Mouse (Mus musculus) midbrain, postnatal 0 days (tissue): Measurements from ENCODE around the gene Trmt1. TPM values are rescaled to one million over a fixed set of nuclear protein-coding genes. Genes with fewer than 3 reads are reported as not detected.

Source experiments
- ATAC-seq: fragments of 200-750 bp; cut with Nextera tagmentation; 2 replicates; pipeline ENCODE4 v1.8.0; 2017; ENCODE audit warnings: moderate number of reproducible peaks, mild to moderate bottlenecking, moderate TSS enrichment, moderate library complexity; ENCODE audit not compliant: low FRiP score
- DNase-seq: peaks from one replicate; pipeline ENCODE4 v3.0.0-alpha.2; 2015; ENCODE audit warnings: low spot score
- H3K27ac ChIP-seq: fragments of 300-500 bp; sonication (generic); 2 replicates; pipeline ENCODE4 v1.5.1; 2014; ENCODE audit warnings: low read depth, mild to moderate bottlenecking, low read length, mixed read lengths
- H3K27me3 ChIP-seq: fragments of 300-500 bp; sonication (generic); 2 replicates; pipeline ENCODE4 v1.6.1; 2014; ENCODE audit warnings: low read length, control low read depth, mixed read lengths; ENCODE audit not compliant: insufficient read depth
- H3K36me3 ChIP-seq: fragments of 300-500 bp; sonication (generic); 2 replicates; pipeline ENCODE4 v1.6.1; 2014; ENCODE audit warnings: low read length, control low read depth, mixed read lengths; ENCODE audit not compliant: insufficient read depth
- H3K4me1 ChIP-seq: fragments of 300-500 bp; sonication (generic); 2 replicates; pipeline ENCODE4 v1.6.1; 2014; ENCODE audit warnings: mild to moderate bottlenecking, control low read depth, antibody characterized with exemption, low read length, mixed read lengths; ENCODE audit not compliant: insufficient read depth
- H3K4me2 ChIP-seq: fragments of 300-500 bp; sonication (generic); 2 replicates; pipeline ENCODE4 v1.6.1; 2014; ENCODE audit warnings: low read depth, mild to moderate bottlenecking, low read length, mixed read lengths; ENCODE audit not compliant: poor library complexity, severe bottlenecking
- H3K4me3 ChIP-seq: fragments of 300-500 bp; sonication (generic); 2 replicates; pipeline ENCODE4 v1.5.1; 2014; ENCODE audit warnings: low read depth, mild to moderate bottlenecking, low read length, moderate library complexity
- H3K9ac ChIP-seq: fragments of 300-500 bp; sonication (generic); replicated peaks from 2 replicates; pipeline ENCODE4 v1.6.1; 2014; ENCODE audit warnings: mild to moderate bottlenecking, low read length, moderate library complexity, mixed read lengths; ENCODE audit not compliant: poor library complexity, severe bottlenecking
- H3K9me3 ChIP-seq: fragments of 300-500 bp; sonication (generic); 2 replicates; pipeline ENCODE4 v1.6.1; 2016; ENCODE audit warnings: low read length, control low read depth
- CTCF ChIP-seq: IDR thresholded peaks from 2 replicates; pipeline ENCODE4 v1.5.1; 2016; ENCODE audit warnings: antibody characterized with exemption, mild to moderate bottlenecking
- WGBS: fragments of 180-500 bp; shearing (Covaris S2); extraction: QIAGEN DNeasy Blood & Tissue Kit; methylation state at CpG from one replicate; pipeline ENCODE4 v1.1.7; 2014; 5-methylcytosine and 5-hydroxymethylcytosine counted together
- polyA plus RNA-seq: library from polyadenylated mRNA; unstranded; fragments of >200 nt; fragmentation: Nextera tagmentation; extraction: Ambion mirVana; gene quantifications from 2 replicates; pipeline ENCODE4 v1.2.1, GENCODE M21; 2015
- total RNA-seq: library from RNA; depleted of rRNA; stranded (reverse); fragments of >200 nt; gene quantifications from 2 replicates; pipeline ENCODE4 v1.2.3, GENCODE M21; 2014

Gene Trmt1
- total and polyA plus RNA-seq, 2 experiments from 2014 or later, result 74.2 to 99.5 TPM

GRCm38 (mm10) chr8:84693332-84693731 is 7.2 kb downstream of the Trmt1 start:
- H3K27me3 ChIP-seq, result no peaks in the 10 kb centered on the region
- H3K4me2 ChIP-seq, result no peak overlapping the region
- no peak overlapping the region for H3K9ac ChIP-seq
- 73% methylated on average over 4 of the region's 4 CpGs for WGBS
- H3K4me3 ChIP-seq, result no peak overlapping the region
- TF ChIP-seq CTCF, result no peak
- H3K9me3 ChIP-seq, result no peaks in the 10 kb centered on the region
- no peak for ATAC-seq
- H3K27ac ChIP-seq, result no peak overlapping the region
- peaks cover 11% of the 10 kb centered on the region; the same call in 1 of the 2 replicates for H3K4me1 ChIP-seq
- H3K36me3 ChIP-seq, result peaks cover 27% of the 10 kb centered on the region
- DNase-seq, result no peak

DNA sequence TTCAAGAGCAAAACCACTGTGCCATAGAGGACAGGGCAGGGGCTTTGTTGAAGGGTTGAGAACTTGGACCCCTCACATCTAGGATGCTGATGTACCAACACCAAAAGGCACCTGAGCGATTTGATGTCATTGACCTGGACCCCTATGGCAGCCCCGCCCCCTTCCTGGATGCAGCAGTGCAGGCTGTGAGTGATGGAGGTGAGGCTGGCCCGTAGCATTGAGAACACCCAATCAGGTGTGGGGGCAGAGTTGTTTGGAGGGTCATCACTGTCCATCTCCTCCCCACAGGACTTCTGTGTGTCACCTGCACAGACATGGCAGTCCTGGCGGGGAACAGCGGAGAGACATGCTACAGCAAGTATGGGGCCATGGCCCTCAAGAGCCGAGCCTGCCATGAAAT is 9.0 kb downstream of the Trmt1 start:
- H3K9me3 ChIP-seq, result no peaks in the 10 kb centered on the region
- no peak overlapping the region for H3K4me2 ChIP-seq
- no peak overlapping the region for H3K27ac ChIP-seq
- peaks cover 4% of the 10 kb centered on the region; the same call in 1 of the 2 replicates for H3K4me1 ChIP-seq
- H3K9ac ChIP-seq, result no peak overlapping the region
- DNase-seq, result no peak
- H3K36me3 ChIP-seq, result peaks cover 42% of the 10 kb centered on the region
- 95% methylated on average over 6 of the region's 6 CpGs for WGBS
- H3K27me3 ChIP-seq, result no peaks in the 10 kb centered on the region
- no peak for ATAC-seq
- H3K4me3 ChIP-seq, result no peak overlapping the region
- no peak for TF ChIP-seq CTCF

- no peak overlapping the region for H3K4me2 ChIP-seq
- no peak overlapping the region for H3K4me3 ChIP-seq
- ATAC-seq, result no peak
- 84% methylated on average over 14 of the region's 14 CpGs for WGBS
- H3K9me3 ChIP-seq, result no peaks in the 10 kb centered on the region
- no peak overlapping the region for H3K27ac ChIP-seq
- H3K36me3 ChIP-seq, result peaks cover 42% of the 10 kb centered on the region
- TF ChIP-seq CTCF, result peak; percentile 73
- peaks cover 9% of the 10 kb centered on the region; the same call in 1 of the 2 replicates for H3K27me3 ChIP-seq
- peak; percentile 79 for DNase-seq
- no peak overlapping the region for H3K9ac ChIP-seq
- H3K4me1 ChIP-seq, result no peaks in the 10 kb centered on the region
Measured at GRCm38 (mm10) chr8:84697166-84698130, 11.3 kb downstream of the Trmt1 start.

DNA sequence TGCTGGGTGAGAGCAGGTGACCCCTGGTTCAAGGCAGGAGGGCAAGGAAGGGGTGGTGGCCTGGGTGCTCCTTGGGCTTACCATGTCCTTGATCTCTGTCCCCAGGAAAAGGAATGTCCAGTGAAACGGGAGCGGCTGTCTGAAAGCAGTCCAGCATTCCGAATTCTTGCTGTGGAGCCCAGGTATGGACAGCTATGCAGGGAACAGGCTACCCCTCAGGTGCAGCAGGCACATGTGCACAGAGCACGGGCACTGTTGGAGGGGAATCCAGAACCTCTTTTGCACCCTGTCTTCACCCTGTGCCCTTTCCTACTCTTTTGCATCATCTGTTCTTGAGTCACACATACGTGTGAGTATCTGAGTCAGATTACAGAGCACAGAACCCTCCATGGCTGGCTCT is 12.2 kb downstream of the Trmt1 start:
- no peak overlapping the region for H3K4me2 ChIP-seq
- 98% methylated on average over 5 of the region's 5 CpGs for WGBS
- peaks cover 40% of the 10 kb centered on the region for H3K36me3 ChIP-seq

GRCm38 (mm10) chr8:84698929-84699401 is 12.9 kb downstream of the Trmt1 start:
- Histone ChIP-seq H3K27ac (peak overlapping the region; percentile 8; the same call in 1 of the 2 replicates), H3K9me3 (no peaks in the 10 kb centered on the region), H3K4me1 (no peaks in the 10 kb centered on the region), H3K27me3 (peaks cover 24% of the 10 kb centered on the region), H3K4me3 (no peak overlapping the region), H3K4me2 (no peak overlapping the region), H3K36me3 (peaks cover 37% of the 10 kb centered on the region), H3K9ac (no peak overlapping the region)
- ATAC-seq (no peak), DNase-seq (no peak)
- TF ChIP-seq CTCF, result no peak
- 83% methylated on average over 9 of the region's 9 CpGs for WGBS

More for the DNA sequence above, 12.2 kb downstream of the Trmt1 start:
- Histone ChIP-seq H3K27ac (no peak overlapping the region), H3K4me1 (no peaks in the 10 kb centered on the region), H3K4me3 (no peak overlapping the region), H3K27me3 (peaks cover 17% of the 10 kb centered on the region), H3K9ac (no peak overlapping the region), H3K9me3 (no peaks in the 10 kb centered on the region)
- TF ChIP-seq CTCF, result no peak
- DNase-seq, result no peak
- ATAC-seq, result no peak

- ATAC-seq, result peak; percentile 20; the same call in 1 of the 2 replicates
- peak; percentile 75 for TF ChIP-seq CTCF
- no peak overlapping the region for H3K4me2 ChIP-seq
- H3K4me3 ChIP-seq, result no peak overlapping the region
- H3K27me3 ChIP-seq, result peaks cover 31% of the 10 kb centered on the region
- no peaks in the 10 kb centered on the region for H3K9me3 ChIP-seq
- no peak overlapping the region for H3K9ac ChIP-seq
- peak; percentile 70 for DNase-seq
- peaks cover 32% of the 10 kb centered on the region for H3K36me3 ChIP-seq
- H3K4me1 ChIP-seq, result no peaks in the 10 kb centered on the region
- H3K27ac ChIP-seq, result peak overlapping the region; percentile 38
- 61% methylated on average over 7 of the region's 7 CpGs for WGBS
Measured at GRCm38 (mm10) chr8:84699861-84700322, 13.8 kb downstream of the Trmt1 start.
